Mouse (Mus musculus) liver, embryonic 16.5 days (tissue): Measurements from ENCODE around the gene Gal3st2. TPM values are rescaled to one million over a fixed set of nuclear protein-coding genes. Genes with fewer than 3 reads are reported as not detected.
"Not testable (repeated sequence)": the region's sequence is repeated elsewhere in the genome, so short reads cannot be mapped to it uniquely, and the experiment has no call there.

Experiments used
- ATAC-seq: fragments of 200-750 bp; cut with Nextera tagmentation; 2 replicates; pipeline ENCODE4 v1.8.0; 2017; ENCODE audit warnings: low read depth, mild to moderate bottlenecking, moderate number of reproducible peaks, moderate library complexity
- H3K27ac ChIP-seq: fragments of 300-500 bp; sonication (generic); 2 replicates; pipeline ENCODE4 v1.5.1; 2014; ENCODE audit warnings: mild to moderate bottlenecking, low read length
- H3K27me3 ChIP-seq: fragments of 300-500 bp; sonication (generic); 2 replicates; pipeline ENCODE4 v1.6.1; 2014; ENCODE audit warnings: low read depth, low read length, mixed read lengths; ENCODE audit not compliant: control insufficient read depth, insufficient read depth
- H3K36me3 ChIP-seq: fragments of 300-500 bp; sonication (generic); 2 replicates; pipeline ENCODE4 v1.6.1; 2014; ENCODE audit warnings: mild to moderate bottlenecking; ENCODE audit not compliant: control insufficient read depth, insufficient read depth
- H3K4me1 ChIP-seq: fragments of 300-500 bp; sonication (generic); 2 replicates; pipeline ENCODE4 v1.6.1; 2014; ENCODE audit warnings: low read depth, low read length, mixed read lengths; ENCODE audit not compliant: control insufficient read depth
- H3K4me2 ChIP-seq: fragments of 300-500 bp; sonication (generic); 2 replicates; pipeline ENCODE4 v1.6.1; 2014; ENCODE audit warnings: low read depth, low read length, mixed read lengths
- H3K4me3 ChIP-seq: fragments of 300-500 bp; sonication (generic); 2 replicates; pipeline ENCODE4 v1.5.1; 2014; ENCODE audit warnings: low read depth, mild to moderate bottlenecking, low read length
- H3K9ac ChIP-seq: fragments of 300-500 bp; sonication (generic); 2 replicates; pipeline ENCODE4 v1.6.1; 2014; ENCODE audit warnings: low read depth, low read length
- H3K9me3 ChIP-seq: fragments of 300-500 bp; sonication (generic); replicated peaks from 2 replicates; pipeline ENCODE4 v1.6.1; 2016; ENCODE audit warnings: low read length; ENCODE audit not compliant: control insufficient read depth
- WGBS: fragments of 180-500 bp; shearing (Covaris S2); extraction: QIAGEN DNeasy Blood & Tissue Kit; methylation state at CpG from one replicate; pipeline ENCODE4 v1.1.7; 2014; ENCODE audit not compliant: insufficient replicate concordance; 5-methylcytosine and 5-hydroxymethylcytosine counted together
- polyA plus RNA-seq: library from polyadenylated mRNA; unstranded; fragments of >200 nt; fragmentation: Nextera tagmentation; extraction: Ambion mirVana; gene quantifications from 2 replicates; pipeline ENCODE4 v1.2.1, GENCODE M21; 2015

Gal3st2 gene
- polyA plus RNA-seq, 1 experiment from 2014 or later = not detected

DNA sequence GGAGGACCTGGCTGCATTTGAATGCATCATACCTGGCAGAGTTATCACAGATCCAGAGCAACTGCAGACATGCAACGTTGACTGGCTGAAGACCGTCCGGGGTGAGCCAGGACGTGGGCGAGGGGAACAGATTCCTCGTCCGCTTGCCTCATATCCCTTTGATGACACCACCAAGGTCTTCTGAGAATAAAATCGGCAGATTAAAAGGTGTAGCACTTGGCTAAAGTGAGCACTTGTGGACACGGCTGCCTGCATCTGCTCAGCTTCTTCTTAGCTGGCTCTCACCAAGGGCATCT lies 34.6 kb upstream of the Gal3st2 start:
- Histone ChIP-seq H3K4me1 (peaks cover 22% of the 10 kb centered on the region), H3K9ac (no peak overlapping the region), H3K9me3 (no peaks in the 10 kb centered on the region), H3K4me3 (peak overlapping the region; percentile 73; the same call in 1 of the 2 replicates), H3K27me3 (no peaks in the 10 kb centered on the region), H3K36me3 (0 out of 2 replicates have a peak, but pooled peaks cover 2% of the 10 kb centered on the region), H3K4me2 (peak overlapping the region; percentile 98), H3K27ac (no peak overlapping the region)
- ATAC-seq = no peak
- 88% methylated on average over 9 of the region's 9 CpGs for WGBS

GRCm38 (mm10) chr1:93832754-93833360 lies 28.2 kb upstream of the Gal3st2 start:
- not testable (repeated sequence) for H3K4me1 ChIP-seq, H3K36me3 ChIP-seq, H3K4me2 ChIP-seq, H3K9ac ChIP-seq, H3K9me3 ChIP-seq, H3K27me3 ChIP-seq, H3K27ac ChIP-seq, ATAC-seq, H3K4me3 ChIP-seq
- WGBS = 29% methylated on average over 2 of the region's 4 CpGs

GRCm38 (mm10) chr1:93834671-93835150 lies 26.4 kb upstream of the Gal3st2 start:
- H3K4me2 ChIP-seq = no peak overlapping the region
- ATAC-seq = no peak
- H3K27me3 ChIP-seq = no peaks in the 10 kb centered on the region
- no peaks in the 10 kb centered on the region for H3K4me1 ChIP-seq
- H3K9me3 ChIP-seq = no peaks in the 10 kb centered on the region
- H3K9ac ChIP-seq = no peak overlapping the region
- H3K27ac ChIP-seq = no peak overlapping the region
- no peaks in the 10 kb centered on the region for H3K36me3 ChIP-seq
- WGBS = 68% methylated on average over 7 of the region's 7 CpGs
- H3K4me3 ChIP-seq = no peak overlapping the region

GRCm38 (mm10) chr1:93835211-93835610 lies 25.9 kb upstream of the Gal3st2 start:
- WGBS = 81% methylated on average over 4 of the region's 4 CpGs
- no peak overlapping the region for H3K27ac ChIP-seq
- H3K36me3 ChIP-seq = no peaks in the 10 kb centered on the region
- H3K4me1 ChIP-seq = no peaks in the 10 kb centered on the region
- H3K27me3 ChIP-seq = no peaks in the 10 kb centered on the region
- no peak for ATAC-seq
- no peak overlapping the region for H3K4me3 ChIP-seq
- no peak overlapping the region for H3K4me2 ChIP-seq
- H3K9me3 ChIP-seq = no peaks in the 10 kb centered on the region
- H3K9ac ChIP-seq = no peak overlapping the region

DNA sequence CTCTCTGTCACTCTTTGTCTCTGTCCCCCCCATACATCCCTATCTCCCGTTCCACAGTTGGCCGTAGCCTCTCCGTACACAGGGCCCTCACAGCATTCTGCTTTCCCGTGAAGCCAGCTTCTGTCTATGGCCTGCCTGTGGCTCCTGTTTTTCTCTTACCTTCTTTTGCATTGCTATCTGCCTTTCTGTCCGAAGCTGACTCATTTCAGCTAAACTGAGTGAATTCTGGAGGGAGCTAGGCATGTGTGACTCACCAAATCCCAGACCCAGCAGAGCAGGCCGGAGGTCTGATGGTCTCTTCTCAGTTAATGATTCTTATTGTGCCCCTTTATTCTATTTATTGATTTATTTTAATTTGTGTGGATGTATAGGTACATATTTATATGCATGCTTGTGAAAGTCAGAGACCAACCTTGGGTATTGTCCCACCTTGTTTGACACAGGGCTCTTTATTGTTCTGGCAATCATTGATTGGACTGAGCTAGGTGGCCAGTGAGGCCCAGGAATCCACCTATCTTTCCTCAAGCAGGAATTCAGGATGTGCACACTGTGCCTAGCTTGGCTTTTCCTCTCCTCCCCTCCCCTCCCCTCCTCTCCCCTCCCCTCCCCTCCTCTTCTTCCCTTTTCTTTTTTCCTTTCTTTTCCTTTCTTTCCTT lies 25.1 kb upstream of the Gal3st2 start:
- Histone ChIP-seq H3K4me1 (no peaks in the 10 kb centered on the region), H3K4me3 (no peak overlapping the region), H3K27me3 (no peaks in the 10 kb centered on the region), H3K9ac (no peak overlapping the region), H3K27ac (no peak overlapping the region), H3K9me3 (no peaks in the 10 kb centered on the region), H3K36me3 (no peaks in the 10 kb centered on the region), H3K4me2 (no peak overlapping the region)
- ATAC-seq = no peak
- WGBS = 72% methylated on average over 6 of the region's 6 CpGs

DNA sequence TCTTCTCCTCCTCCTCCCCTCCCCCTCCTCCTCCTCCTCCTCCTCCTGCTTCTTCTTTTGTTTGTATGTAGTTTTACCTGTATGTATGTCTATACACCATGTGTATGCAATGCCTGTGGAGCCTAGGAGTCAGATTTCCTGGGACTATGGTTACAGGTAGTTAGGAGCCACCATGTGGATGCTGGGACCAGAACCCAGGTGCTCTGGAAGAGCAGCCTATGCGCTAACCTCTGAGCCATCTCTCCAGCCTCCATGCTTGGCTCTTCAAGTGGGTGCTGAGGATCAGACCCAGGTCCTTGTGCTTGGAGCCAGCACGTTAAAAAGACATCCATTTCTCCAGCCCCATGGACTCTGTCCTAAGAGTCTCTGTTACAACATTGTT lies 24.6 kb upstream of the Gal3st2 start:
- no peak for ATAC-seq
- Histone ChIP-seq H3K4me1 (no peaks in the 10 kb centered on the region), H3K4me3 (no peak overlapping the region), H3K36me3 (no peaks in the 10 kb centered on the region), H3K4me2 (no peak overlapping the region), H3K9me3 (no peaks in the 10 kb centered on the region), H3K9ac (no peak overlapping the region), H3K27me3 (no peaks in the 10 kb centered on the region), H3K27ac (no peak overlapping the region)
- 69% methylated on average over 2 of the region's 2 CpGs for WGBS

DNA sequence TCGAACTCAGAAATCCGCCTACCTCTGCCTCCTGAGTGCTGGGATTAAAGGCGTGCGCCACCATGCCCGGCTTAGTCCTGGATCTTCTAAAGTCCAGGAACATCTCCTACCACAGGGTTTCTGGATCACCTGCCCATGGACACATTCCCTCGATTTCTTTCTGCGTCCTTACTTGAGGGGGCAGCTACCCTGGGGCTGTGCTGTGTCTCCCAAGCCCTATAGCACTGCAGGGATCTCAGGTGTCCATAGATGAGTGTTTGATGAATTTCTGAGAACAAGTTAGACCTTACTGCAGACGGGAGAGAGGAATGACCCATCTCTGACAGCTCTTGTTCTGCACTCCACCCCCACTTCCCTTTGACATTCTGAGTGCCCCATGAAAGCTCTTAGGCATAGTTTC lies 23.8 kb upstream of the Gal3st2 start:
- Histone ChIP-seq H3K27ac (no peak overlapping the region), H3K9me3 (no peaks in the 10 kb centered on the region), H3K27me3 (no peaks in the 10 kb centered on the region), H3K4me1 (no peaks in the 10 kb centered on the region), H3K9ac (no peak overlapping the region), H3K4me3 (no peak overlapping the region), H3K36me3 (no peaks in the 10 kb centered on the region), H3K4me2 (no peak overlapping the region)
- no peak for ATAC-seq
- WGBS = 85% methylated on average over 7 of the region's 8 CpGs

- 64% methylated on average over 8 of the region's 8 CpGs for WGBS
Measured at GRCm38 (mm10) chr1:93838569-93838968, 22.5 kb upstream of the Gal3st2 start.

DNA sequence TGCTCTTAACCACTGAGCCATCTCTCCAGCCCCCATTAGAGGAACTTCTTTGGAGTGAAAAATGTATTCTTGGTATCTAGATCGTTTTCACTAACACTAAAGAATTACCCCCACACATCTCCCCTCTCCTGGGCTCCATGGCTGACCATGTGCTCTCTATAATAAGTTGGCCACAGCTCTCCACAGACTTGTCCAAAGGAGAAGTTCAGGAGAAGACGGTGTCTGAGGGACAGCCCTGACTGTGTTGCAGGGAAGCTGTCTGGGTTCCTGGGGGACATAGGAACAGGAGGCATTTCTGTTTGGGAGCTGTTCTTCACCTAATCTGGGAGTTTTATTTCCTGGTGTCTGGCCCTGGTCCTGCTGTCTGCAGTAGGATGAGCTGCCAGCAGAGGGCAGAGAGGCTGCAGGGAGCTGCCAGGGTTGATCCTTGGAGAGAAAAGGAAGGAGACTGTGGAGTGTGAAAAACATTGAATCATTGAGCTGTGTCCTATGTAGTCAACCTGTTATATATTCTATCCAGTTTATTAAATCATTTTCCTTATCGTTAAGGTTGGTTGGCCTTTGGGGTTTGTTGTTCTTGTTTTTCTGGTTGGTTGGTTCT lies 15.2 kb upstream of the Gal3st2 start:
- H3K4me1 ChIP-seq, H3K4me3 ChIP-seq, H3K9me3 ChIP-seq, H3K27ac ChIP-seq, H3K27me3 ChIP-seq, H3K9ac ChIP-seq, H3K36me3 ChIP-seq, H3K4me2 ChIP-seq, ATAC-seq: not testable (repeated sequence)
- WGBS = 63% methylated on average over 1 of the region's 3 CpGs

More at GRCm38 (mm10) chr1:93838569-93838968, 22.5 kb upstream of the Gal3st2 start:
- ATAC-seq, H3K9me3 ChIP-seq, H3K4me3 ChIP-seq, H3K9ac ChIP-seq, H3K27ac ChIP-seq, H3K4me1 ChIP-seq, H3K27me3 ChIP-seq, H3K36me3 ChIP-seq, H3K4me2 ChIP-seq: not testable (repeated sequence)
